Mouse (Mus musculus) common myeloid progenitor, adult 5-6 weeks (primary cell): Measurements from ENCODE around the gene Celsr2. TPM values are rescaled to one million over a fixed set of nuclear protein-coding genes. Genes with fewer than 3 reads are reported as not detected.

Experiments used
- total RNA-seq: library from RNA; stranded (forward); fragments of 200-1000, 187-1606 nt; gene quantifications from 2 replicates; pipeline ENCODE4 v1.2.3, GENCODE M21; 2017

Gene Celsr2
- total RNA-seq, 1 experiment from 2014 or later, result 2.7 TPM

Other genes starting within 250 kb of the Celsr2 start
- 3.1 and 4.5 TPM in 2 replicates for gene Amigo1, start 229.2 kb downstream of the Celsr2 start, total RNA-seq
- gene Cyb561d1, start 214.3 kb downstream of the Celsr2 start, total RNA-seq, result 3.8 and 4.1 TPM in 2 replicates
- gene Atxn7l2, start 204.6 kb downstream of the Celsr2 start, total RNA-seq, result 2.9 and 5.9 TPM in 2 replicates
- gene Sypl2, start 188.9 kb downstream of the Celsr2 start, total RNA-seq, result not detected in 2 replicates
- 240 and 241 TPM in 2 replicates for gene Psma5, start 158.6 kb downstream of the Celsr2 start, total RNA-seq
- 13.9 and 22.5 TPM in 2 replicates for gene Sort1, start 131.5 kb downstream of the Celsr2 start, total RNA-seq
- not detected in 2 replicates for gene Mybphl, start 50.6 kb downstream of the Celsr2 start, total RNA-seq
- 29.3 and 31.6 TPM in 2 replicates for gene Psrc1, start 31.7 kb downstream of the Celsr2 start, total RNA-seq
- 291 and 329 TPM in 2 replicates for gene Sars, start 29.7 kb upstream of the Celsr2 start, total RNA-seq
- gene 1700013F07Rik, start 118.6 kb upstream of the Celsr2 start, total RNA-seq, result not detected in 2 replicates
- 0.32 and 3.4 TPM in 2 replicates for gene 5330417C22Rik, start 121.0 kb upstream of the Celsr2 start, total RNA-seq
- gene Tmem167b, start 146.9 kb upstream of the Celsr2 start, total RNA-seq, result 29.2 and 33.6 TPM in 2 replicates
- 19.2 and 19.5 TPM in 2 replicates for gene Taf13, start 156.1 kb upstream of the Celsr2 start, total RNA-seq
- gene Wdr47, start 175.7 kb upstream of the Celsr2 start, total RNA-seq, result 5.0 and 10.3 TPM in 2 replicates
- 87.6 and 91.5 TPM in 2 replicates for gene Clcc1, start 238.4 kb upstream of the Celsr2 start, total RNA-seq